Mouse (Mus musculus) neural tube, embryonic 13.5 days (tissue): ENCODE results near the gene Wasf2. TPM values are rescaled to one million over a fixed set of nuclear protein-coding genes. Genes with fewer than 3 reads are reported as not detected.

Experiments used
- ATAC-seq: fragments of 200-750 bp; cut with Nextera tagmentation; 2 replicates; pipeline ENCODE4 v1.8.0; 2017; ENCODE audit warnings: low read depth, mild to moderate bottlenecking, moderate TSS enrichment, moderate library complexity
- H3K27ac ChIP-seq: fragments of 300-500 bp; sonication (generic); replicated peaks from 2 replicates; pipeline ENCODE4 v1.5.1; 2015; ENCODE audit warnings: moderate library complexity, mild to moderate bottlenecking, inconsistent platforms
- H3K27me3 ChIP-seq: fragments of 300-500 bp; sonication (generic); 2 replicates; pipeline ENCODE4 v1.6.1; 2015; ENCODE audit warnings: mild to moderate bottlenecking, inconsistent platforms
- H3K36me3 ChIP-seq: fragments of 300-500 bp; sonication (generic); 2 replicates; pipeline ENCODE4 v1.6.1; 2015; ENCODE audit warnings: mild to moderate bottlenecking, inconsistent platforms
- H3K4me1 ChIP-seq: fragments of 300-500 bp; sonication (generic); replicated peaks from 2 replicates; pipeline ENCODE4 v1.6.1; 2015; ENCODE audit warnings: inconsistent platforms
- H3K4me2 ChIP-seq: fragments of 300-500 bp; sonication (generic); 2 replicates; pipeline ENCODE4 v1.6.1; 2015; ENCODE audit warnings: inconsistent platforms, mild to moderate bottlenecking, moderate library complexity
- H3K4me3 ChIP-seq: fragments of 300-500 bp; sonication (generic); 2 replicates; pipeline ENCODE4 v1.5.1; 2015; ENCODE audit warnings: mild to moderate bottlenecking, inconsistent platforms
- H3K9ac ChIP-seq: fragments of 300-500 bp; sonication (generic); 2 replicates; pipeline ENCODE4 v1.6.1; 2015; ENCODE audit warnings: moderate library complexity, mild to moderate bottlenecking, inconsistent platforms
- H3K9me3 ChIP-seq: fragments of 300-500 bp; sonication (generic); 2 replicates; pipeline ENCODE4 v1.6.1; 2016; ENCODE audit warnings: inconsistent platforms
- WGBS: fragments of 180-500 bp; shearing (Covaris S2); methylation state at CpG from one replicate; pipeline ENCODE4 v1.1.7; 2015; 5-methylcytosine and 5-hydroxymethylcytosine counted together
- polyA plus RNA-seq: library from polyadenylated mRNA; unstranded; fragments of >200 nt; fragmentation: Nextera tagmentation; extraction: Ambion mirVana; gene quantifications from 2 replicates; pipeline ENCODE4 v1.2.1, GENCODE M21; 2015

Wasf2 gene
- polyA plus RNA-seq, 1 experiment from 2014 or later = 36.5 TPM

DNA sequence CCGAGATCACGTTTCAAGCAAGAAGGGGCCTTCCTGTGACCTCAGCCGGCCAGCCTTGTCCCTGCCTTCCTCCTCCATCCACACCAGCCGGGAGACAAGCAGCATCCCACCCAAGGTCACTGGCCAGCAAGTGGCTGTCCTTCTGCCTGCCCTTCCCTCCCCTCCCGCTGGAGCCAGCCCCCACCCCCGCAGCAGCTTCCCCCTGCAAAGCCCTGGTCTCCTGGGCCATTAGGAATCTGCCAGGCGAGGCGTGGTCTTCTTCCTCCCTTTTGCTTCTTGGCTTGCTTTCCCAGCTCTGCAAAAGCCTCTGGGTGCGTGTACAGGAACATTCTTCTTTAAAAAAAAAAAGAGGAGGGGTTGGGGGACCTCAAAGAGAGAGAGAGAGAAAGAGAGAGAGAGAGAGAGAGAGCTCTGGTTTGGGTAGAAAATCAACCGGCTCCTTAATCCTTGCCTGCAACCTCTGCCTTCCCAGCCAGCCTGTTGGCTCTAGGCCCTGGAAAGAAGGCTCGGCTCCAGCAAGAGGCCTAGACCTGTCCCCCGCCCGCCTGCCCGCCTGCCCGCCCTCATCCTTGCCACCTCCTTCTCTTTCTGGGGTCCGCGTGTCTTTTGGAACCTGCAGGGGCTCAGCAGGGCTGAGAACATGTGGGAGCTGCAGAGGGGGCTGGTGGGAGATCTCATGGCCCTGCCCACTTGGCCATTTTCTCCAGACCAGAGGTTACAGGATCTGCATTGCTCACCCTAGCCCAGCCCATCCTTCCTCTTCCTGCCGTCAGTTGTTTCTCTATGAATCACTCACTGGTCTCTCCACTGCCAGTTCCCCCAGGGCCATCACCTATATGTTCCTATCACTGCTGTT lies 12.5 kb upstream of the Wasf2 start:
- no peak for ATAC-seq
- peaks cover 38% of the 10 kb centered on the region for H3K4me1 ChIP-seq
- WGBS = 35% methylated on average over 18 of the region's 18 CpGs
- no peak overlapping the region for H3K4me3 ChIP-seq
- H3K9me3 ChIP-seq = no peaks in the 10 kb centered on the region
- peak overlapping the region; percentile 45; the same call in 1 of the 2 replicates for H3K9ac ChIP-seq
- H3K27me3 ChIP-seq = no peaks in the 10 kb centered on the region
- no peaks in the 10 kb centered on the region for H3K36me3 ChIP-seq
- peak overlapping the region; percentile 85 for H3K27ac ChIP-seq
- peak overlapping the region; percentile 13; the same call in 1 of the 2 replicates for H3K4me2 ChIP-seq

DNA sequence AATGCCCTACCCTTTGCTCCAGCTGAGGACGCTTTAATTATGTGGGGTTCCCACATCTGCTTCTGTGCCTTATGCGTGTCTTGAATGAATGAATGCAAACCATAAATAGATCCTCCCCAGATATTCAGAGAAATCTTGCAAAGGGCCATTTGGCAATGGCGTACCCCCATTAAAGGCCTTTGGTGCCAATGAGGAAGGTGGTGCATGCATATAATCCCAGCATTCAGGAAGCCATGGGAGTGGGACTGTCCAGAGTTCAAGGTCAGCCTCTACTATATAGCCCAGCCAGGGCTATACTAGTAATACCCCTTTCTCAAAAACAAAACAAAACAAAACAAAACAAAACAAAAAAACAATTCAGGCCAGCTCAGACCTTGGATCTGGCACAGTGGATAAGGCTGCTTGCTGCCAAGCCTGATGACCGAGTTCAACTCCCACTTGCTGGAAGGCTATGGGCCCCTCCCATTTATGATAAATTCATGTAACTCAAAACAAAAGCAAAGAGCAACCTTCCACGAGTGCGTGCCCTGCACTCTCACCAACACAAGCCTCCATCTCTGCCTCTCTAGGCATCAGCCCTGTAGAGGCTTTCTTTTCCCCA lies 11.4 kb upstream of the Wasf2 start:
- Histone ChIP-seq H3K36me3 (no peaks in the 10 kb centered on the region), H3K4me1 (peaks cover 38% of the 10 kb centered on the region), H3K27ac (no peak overlapping the region), H3K27me3 (no peaks in the 10 kb centered on the region), H3K4me2 (no peak overlapping the region), H3K9me3 (0 out of 2 replicates have a peak, but pooled peaks cover 2% of the 10 kb centered on the region), H3K4me3 (no peak overlapping the region), H3K9ac (no peak overlapping the region)
- 86% methylated on average over 6 of the region's 6 CpGs for WGBS
- ATAC-seq = no peak

DNA sequence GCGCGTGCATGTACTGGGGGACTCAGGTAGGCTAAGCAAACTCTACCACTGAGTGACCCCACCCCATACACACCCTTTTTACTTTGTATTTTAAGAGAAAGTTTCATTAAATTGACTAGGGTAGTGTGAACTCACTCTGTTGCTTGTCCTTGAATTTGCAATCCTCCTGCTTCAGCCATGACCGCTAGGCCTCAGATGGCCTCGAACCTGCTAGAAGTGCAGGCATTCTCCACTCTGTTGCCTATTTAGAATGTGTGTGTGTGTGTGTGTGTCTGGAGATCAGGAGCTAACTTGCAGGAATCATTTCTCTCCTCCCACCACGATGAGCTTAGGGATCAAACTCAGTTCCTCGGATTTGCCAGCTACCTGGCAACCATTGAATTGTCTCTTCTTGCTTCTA lies 10.7 kb upstream of the Wasf2 start:
- Histone ChIP-seq H3K9ac (no peak overlapping the region), H3K4me3 (no peak overlapping the region), H3K36me3 (no peaks in the 10 kb centered on the region), H3K27ac (no peak overlapping the region), H3K4me2 (no peak overlapping the region), H3K27me3 (no peaks in the 10 kb centered on the region), H3K9me3 (peaks cover 7% of the 10 kb centered on the region; the same call in 1 of the 2 replicates), H3K4me1 (peaks cover 38% of the 10 kb centered on the region)
- 89% methylated on average over 6 of the region's 6 CpGs for WGBS
- ATAC-seq = no peak

DNA sequence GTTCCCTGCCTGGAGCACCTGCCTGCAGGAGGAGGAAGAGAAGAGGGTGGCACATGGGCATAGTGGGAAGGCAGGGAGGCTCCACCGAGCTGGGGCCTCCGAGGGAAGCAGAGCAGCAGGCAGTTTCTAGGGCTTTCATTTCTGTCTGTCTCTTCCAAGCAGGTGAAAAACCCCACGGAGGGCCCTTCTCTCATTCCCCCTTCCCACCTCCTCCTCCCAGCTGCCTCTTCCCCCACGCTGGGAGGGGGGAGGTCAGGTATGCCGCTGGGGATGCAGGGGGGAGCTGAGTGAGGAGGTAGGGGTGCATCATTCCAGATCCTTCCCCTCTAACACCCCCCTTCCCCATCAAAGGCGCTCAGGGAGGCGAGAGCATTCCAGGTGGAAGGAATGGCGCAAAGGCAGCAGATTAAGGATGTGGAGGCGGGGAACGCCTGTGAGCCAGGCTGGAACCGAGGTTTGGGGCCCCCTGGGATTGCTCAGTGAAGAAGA lies 9.4 kb upstream of the Wasf2 start:
- H3K36me3 ChIP-seq = no peaks in the 10 kb centered on the region
- H3K27ac ChIP-seq = no peak overlapping the region
- ATAC-seq = no peak
- WGBS = 10% methylated on average over 10 of the region's 11 CpGs
- peaks cover 34% of the 10 kb centered on the region for H3K4me1 ChIP-seq
- no peaks in the 10 kb centered on the region for H3K27me3 ChIP-seq
- H3K4me2 ChIP-seq = no peak overlapping the region
- no peak overlapping the region for H3K9ac ChIP-seq
- no peak overlapping the region for H3K4me3 ChIP-seq
- H3K9me3 ChIP-seq = peaks cover 7% of the 10 kb centered on the region; the same call in 1 of the 2 replicates

DNA sequence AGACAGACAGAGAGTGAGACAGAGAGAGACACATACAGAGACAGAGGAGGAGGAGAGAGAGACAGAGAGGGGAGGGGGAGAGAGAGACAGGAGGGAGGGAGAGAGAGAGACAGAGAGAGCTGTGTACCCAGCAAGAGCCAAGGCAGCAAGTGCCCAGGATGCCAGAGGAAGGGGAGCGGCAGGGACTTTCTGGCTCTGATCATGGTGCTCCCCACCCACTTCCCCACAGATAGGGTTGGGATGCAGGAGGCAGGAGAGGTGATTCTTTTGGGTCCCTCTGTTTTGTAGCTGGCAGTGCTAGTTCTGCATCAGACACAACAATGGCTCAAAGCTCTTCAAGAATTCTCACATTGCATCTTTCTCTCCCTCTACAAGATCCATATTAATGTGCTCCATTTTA lies 8.9 kb upstream of the Wasf2 start:
- WGBS = 64% methylated on average over 1 of the region's 1 CpGs
- no peaks in the 10 kb centered on the region for H3K36me3 ChIP-seq
- no peak overlapping the region for H3K4me3 ChIP-seq
- peaks cover 29% of the 10 kb centered on the region for H3K4me1 ChIP-seq
- H3K9me3 ChIP-seq = peaks cover 7% of the 10 kb centered on the region; the same call in 1 of the 2 replicates
- no peak for ATAC-seq
- no peak overlapping the region for H3K4me2 ChIP-seq
- H3K27ac ChIP-seq = no peak overlapping the region
- no peak overlapping the region for H3K9ac ChIP-seq
- no peaks in the 10 kb centered on the region for H3K27me3 ChIP-seq

DNA sequence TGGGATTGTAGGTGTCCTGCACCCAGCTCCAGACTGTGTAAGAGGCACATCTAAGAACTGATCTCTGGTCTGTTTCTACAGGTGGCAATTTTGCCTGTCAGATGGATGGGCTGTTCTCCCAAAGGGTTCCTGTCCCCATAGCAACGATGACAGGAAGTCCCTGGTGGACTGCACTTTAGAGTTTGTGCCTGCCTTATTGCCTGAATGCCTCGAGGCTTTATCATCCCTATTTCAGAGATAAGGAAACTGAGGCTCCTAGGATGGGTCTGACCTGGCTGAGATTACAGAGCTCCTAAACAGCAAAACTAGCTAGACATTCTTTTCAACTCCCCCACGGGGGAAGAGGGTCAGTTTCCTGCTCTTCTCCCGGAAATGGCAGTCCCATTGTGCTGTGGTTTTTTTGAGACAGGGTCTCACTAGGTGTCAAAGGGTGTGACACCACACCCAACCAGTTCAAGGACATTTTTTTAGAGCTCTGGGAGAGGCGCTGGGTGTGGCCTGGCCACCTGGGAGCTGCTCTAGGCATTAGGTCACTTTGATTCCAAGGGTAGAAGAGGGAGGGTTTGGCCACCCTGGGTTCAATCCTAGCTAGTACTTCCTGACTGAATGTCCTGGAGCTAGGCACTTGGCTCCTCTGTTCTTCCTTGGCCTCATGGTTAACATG lies 8.2 kb upstream of the Wasf2 start:
- no peak overlapping the region for H3K9ac ChIP-seq
- peaks cover 7% of the 10 kb centered on the region; the same call in 1 of the 2 replicates for H3K9me3 ChIP-seq
- ATAC-seq = no peak
- peaks cover 22% of the 10 kb centered on the region for H3K4me1 ChIP-seq
- H3K36me3 ChIP-seq = no peaks in the 10 kb centered on the region
- no peak overlapping the region for H3K4me2 ChIP-seq
- no peak overlapping the region for H3K27ac ChIP-seq
- H3K27me3 ChIP-seq = no peaks in the 10 kb centered on the region
- 44% methylated on average over 5 of the region's 5 CpGs for WGBS
- H3K4me3 ChIP-seq = no peak overlapping the region

DNA sequence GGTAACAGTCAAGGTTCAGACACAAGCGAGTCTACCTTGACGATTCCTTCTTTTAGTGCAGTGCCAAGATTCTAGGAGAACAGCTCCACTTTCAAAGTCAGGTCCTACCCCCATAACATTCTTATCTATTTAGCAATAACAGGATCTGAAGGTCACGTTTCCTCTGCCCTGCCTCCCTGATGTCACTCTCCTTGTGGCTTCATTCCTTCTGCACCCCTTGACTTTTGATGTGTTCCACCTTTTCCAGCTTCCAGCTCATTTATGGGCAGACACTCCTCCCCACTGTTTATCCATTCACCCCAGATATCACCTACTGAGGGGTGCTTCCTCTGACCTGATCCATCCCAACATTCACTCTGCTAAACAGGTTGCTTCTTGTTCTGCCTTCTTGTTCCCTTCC lies 3.2 kb upstream of the Wasf2 start:
- Histone ChIP-seq H3K9ac (no peak overlapping the region), H3K4me2 (no peak overlapping the region), H3K27ac (no peak overlapping the region), H3K27me3 (no peaks in the 10 kb centered on the region), H3K9me3 (peaks cover 7% of the 10 kb centered on the region; the same call in 1 of the 2 replicates), H3K36me3 (no peaks in the 10 kb centered on the region), H3K4me3 (no peak overlapping the region), H3K4me1 (peaks cover 23% of the 10 kb centered on the region)
- 86% methylated on average over 3 of the region's 3 CpGs for WGBS
- no peak for ATAC-seq

DNA sequence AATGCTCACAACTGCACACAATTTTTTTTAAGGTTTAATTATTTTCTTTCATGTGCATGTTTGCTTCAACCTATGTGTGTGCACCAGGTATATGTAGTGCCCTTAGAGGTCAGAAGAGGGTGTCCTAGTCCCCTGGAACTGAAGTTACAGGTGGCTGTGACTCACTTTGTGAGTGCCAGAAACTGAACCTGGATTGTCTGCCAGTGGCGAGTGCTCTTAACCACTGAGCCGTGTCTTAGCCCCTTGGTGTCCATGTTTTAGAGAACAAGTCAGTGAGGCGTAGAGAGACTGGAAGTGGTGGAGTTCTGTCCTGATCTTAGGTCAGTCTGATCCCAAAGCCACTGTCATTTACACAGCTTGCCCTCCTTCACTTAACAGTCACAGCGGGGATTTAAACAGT lies 2.4 kb upstream of the Wasf2 start:
- no peak for ATAC-seq
- no peaks in the 10 kb centered on the region for H3K27me3 ChIP-seq
- no peak overlapping the region for H3K27ac ChIP-seq
- peaks cover 7% of the 10 kb centered on the region; the same call in 1 of the 2 replicates for H3K9me3 ChIP-seq
- H3K4me1 ChIP-seq = peaks cover 25% of the 10 kb centered on the region
- H3K9ac ChIP-seq = no peak overlapping the region
- H3K36me3 ChIP-seq = no peaks in the 10 kb centered on the region
- no peak overlapping the region for H3K4me3 ChIP-seq
- H3K4me2 ChIP-seq = no peak overlapping the region
- WGBS = 87% methylated on average over 4 of the region's 4 CpGs

DNA sequence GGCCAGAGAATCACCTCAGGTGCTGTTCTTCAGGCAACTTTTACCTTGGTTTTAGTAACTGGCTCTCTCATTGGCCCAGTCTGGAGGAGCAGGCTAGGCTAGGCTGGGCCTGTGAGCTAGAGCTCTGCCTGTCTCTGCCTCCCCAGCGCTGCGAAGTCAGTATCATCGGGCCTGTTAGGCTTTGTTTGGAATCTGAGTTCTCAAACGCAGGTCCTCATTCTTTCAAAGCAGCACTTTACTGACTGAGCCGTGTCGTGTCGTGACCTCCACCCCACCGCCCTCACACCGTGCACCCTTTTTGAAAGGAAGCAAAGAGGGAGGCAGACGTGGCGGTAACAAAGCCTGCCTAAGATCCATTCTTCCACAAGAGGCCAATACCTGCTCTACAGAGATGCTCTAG lies 914 bp upstream of the Wasf2 start:
- Histone ChIP-seq H3K9me3 (0 out of 2 replicates have a peak, but pooled peaks cover under 1% of the 10 kb centered on the region), H3K9ac (peak overlapping the region; percentile 35; the same call in 1 of the 2 replicates), H3K27ac (peak overlapping the region; percentile 34; the same call in 1 of the 2 replicates), H3K4me3 (peak overlapping the region; percentile 96), H3K4me1 (peaks cover 25% of the 10 kb centered on the region), H3K36me3 (no peaks in the 10 kb centered on the region; the same call in 1 of the 2 replicates), H3K27me3 (no peaks in the 10 kb centered on the region), H3K4me2 (peak overlapping the region; percentile 71)
- WGBS = 39% methylated on average over 11 of the region's 11 CpGs
- ATAC-seq = no peak

DNA sequence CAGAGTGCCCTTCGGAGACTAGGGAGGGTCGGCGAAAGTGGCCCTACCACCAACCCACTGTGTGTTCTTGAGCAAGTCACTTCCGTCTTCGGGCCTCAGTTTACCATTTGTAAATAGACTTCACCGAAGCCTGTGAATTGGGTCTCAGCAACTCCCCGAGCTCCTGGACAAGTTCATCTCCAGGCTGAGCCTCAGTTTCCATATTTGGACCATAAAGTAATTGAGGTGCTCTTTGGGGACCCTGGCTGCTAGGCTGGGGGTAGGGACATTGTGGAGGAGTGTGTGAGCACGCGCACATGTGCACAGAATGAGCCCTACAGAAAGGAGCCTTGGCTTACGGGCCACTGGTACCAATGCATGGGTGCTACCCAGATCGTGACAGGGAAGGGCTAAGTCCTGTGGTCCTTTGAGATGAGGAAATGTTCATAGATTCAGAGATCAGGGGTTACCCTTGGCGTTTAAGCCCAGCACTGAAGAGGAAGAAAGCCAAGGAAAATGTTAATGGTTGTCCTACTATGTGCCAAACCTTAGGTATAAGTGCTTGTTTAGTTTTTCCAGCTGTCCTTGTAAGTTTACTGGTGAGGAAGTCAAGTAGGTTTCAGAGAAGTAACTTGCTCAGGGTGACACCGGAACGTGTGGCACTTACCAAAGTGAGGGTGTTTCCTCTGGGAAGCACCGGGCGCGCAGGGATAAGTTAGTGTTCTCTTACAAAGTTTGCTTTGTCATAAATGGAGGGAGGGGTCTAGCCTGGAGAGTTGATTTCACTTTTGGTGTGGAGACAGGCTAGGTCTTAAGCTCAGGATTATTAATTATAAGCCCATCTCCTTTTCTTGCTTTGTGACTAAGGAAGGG lies 811 bp downstream of the Wasf2 start:
- Histone ChIP-seq H3K4me3 (peak overlapping the region; percentile 96), H3K9me3 (no peaks in the 10 kb centered on the region), H3K27me3 (no peaks in the 10 kb centered on the region), H3K36me3 (no peaks in the 10 kb centered on the region; the same call in 1 of the 2 replicates), H3K4me1 (peaks cover 25% of the 10 kb centered on the region), H3K4me2 (peak overlapping the region; percentile 81), H3K9ac (peak overlapping the region; percentile 83), H3K27ac (peak overlapping the region; percentile 80)
- ATAC-seq = peak; percentile 54; the same call in 1 of the 2 replicates
- WGBS = 4% methylated on average over 17 of the region's 17 CpGs

DNA sequence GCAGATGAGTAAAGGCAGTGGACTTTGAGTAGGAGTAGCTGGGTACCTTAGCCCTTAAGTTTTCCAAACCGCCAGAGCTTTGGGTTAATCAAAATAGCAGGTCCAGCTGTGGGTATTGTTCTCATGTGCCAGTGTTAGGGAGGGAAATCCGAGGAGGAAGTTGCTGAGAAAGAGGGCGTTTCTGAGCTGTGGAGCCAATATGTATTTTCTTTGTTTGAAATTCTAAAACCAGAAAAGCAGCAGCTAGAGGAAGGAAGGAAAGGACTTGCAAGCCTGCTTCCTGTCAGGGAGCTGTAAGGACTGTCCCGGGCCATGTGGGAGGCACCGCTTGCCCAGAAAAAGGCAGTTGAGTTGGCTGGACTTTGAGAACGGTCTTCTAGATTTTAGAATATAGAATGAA lies 1.7 kb downstream of the Wasf2 start:
- ATAC-seq = no peak
- H3K27ac ChIP-seq = peak overlapping the region; percentile 71

More for the DNA sequence above, 1.7 kb downstream of the Wasf2 start:
- Histone ChIP-seq H3K27me3 (no peaks in the 10 kb centered on the region), H3K4me2 (peak overlapping the region; percentile 81), H3K9me3 (no peaks in the 10 kb centered on the region), H3K9ac (peak overlapping the region; percentile 83), H3K4me1 (peaks cover 25% of the 10 kb centered on the region), H3K36me3 (no peaks in the 10 kb centered on the region; the same call in 1 of the 2 replicates), H3K4me3 (peak overlapping the region; percentile 96)
- WGBS = 27% methylated on average over 6 of the region's 6 CpGs
